Mouse (Mus musculus) liver, adult 2 months (tissue): Measurements from ENCODE around the gene Hmga1b.

Experiments used
- CTCF ChIP-seq: fragments of 200-500 bp; IDR thresholded peaks from 2 replicates; pipeline ENCODE4 v1.5.1; 2011; ENCODE audit warnings: low read depth, low read length, control low read depth
- POLR2A ChIP-seq: fragments of 200-500 bp; IDR thresholded peaks from 2 replicates; pipeline ENCODE4 v1.6.1; 2011; ENCODE audit warnings: low read length, control low read depth; ENCODE audit not compliant: insufficient read depth; ENCODE audit errors: extremely low read depth

- TF ChIP-seq POLR2A (no peak), CTCF (no peak)
These were observed 2.4 kb upstream of the Hmga1b start for GRCm38 (mm10) chr11:120760236-120760635.
